Mouse (Mus musculus) layer of hippocampus, adult 2 months (tissue): ENCODE measurements at regions not wholly inside any gene's neighbourhood (a gene's known extent, or its start where the extent isn't known, plus 50 kb on each side); places are given as distances from the start of the nearest gene placed in this dataset.

Source experiments
- DNase-seq, 2 experiments: peaks; one replicate each; pipeline ENCODE4 v3.0.0; 2022; ENCODE audit warnings: low spot score in 2 of 2
- H3K27ac ChIP-seq: fragments of 200-600 bp; 2 replicates; pipeline ENCODE4 v1.8.1; 2022
- H3K4me3 ChIP-seq: fragments of 200-600 bp; 2 replicates; pipeline ENCODE4 v1.8.1; 2022; ENCODE audit warnings: mild to moderate bottlenecking
- CTCF ChIP-seq: fragments of 200-600 bp; conservative IDR thresholded peaks from 2 replicates; pipeline ENCODE4 v1.8.1; 2022; ENCODE audit warnings: antibody characterized with exemption, mild to moderate bottlenecking, moderate library complexity

GRCm38 (mm10) chr13:28508184-28508583 is 250.9 kb downstream of the Gm11361 start:
- Histone ChIP-seq H3K4me3 (no peak overlapping the region), H3K27ac (no peak overlapping the region)
- no peak for TF ChIP-seq CTCF
- no peak for DNase-seq

GRCm38 (mm10) chr13:28507783-28508182 is 250.5 kb downstream of the Gm11361 start:
- no peak overlapping the region for H3K4me3 ChIP-seq
- no peak for DNase-seq
- no peak overlapping the region for H3K27ac ChIP-seq
- no peak for TF ChIP-seq CTCF

DNA sequence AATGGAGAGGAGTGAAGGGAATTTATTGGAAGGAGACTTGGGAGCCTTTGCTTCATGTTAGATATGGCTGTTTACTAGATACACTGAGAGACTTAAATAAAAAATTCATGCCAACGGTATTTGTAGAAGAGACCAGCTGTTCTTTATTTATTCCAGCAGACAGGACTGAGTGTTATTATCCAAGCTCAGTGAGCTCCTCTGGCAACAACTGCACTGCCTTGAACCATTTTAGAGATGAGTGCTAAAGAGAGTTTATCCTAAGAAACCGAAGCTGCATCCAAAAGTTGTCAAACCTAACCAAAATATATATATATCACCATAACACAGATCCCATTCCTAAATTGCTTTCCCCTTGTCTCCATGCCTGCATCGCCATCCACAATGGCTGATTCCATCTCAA is 247.0 kb downstream of the Gm11361 start:
- H3K4me3 ChIP-seq: no peak overlapping the region
- H3K27ac ChIP-seq: no peak overlapping the region
- TF ChIP-seq CTCF: no peak
- DNase-seq: no peak

GRCm38 (mm10) chr13:28502171-28502570 is 244.8 kb downstream of the Gm11361 start:
- no peak for DNase-seq
- no peak for TF ChIP-seq CTCF
- no peak overlapping the region for H3K27ac ChIP-seq
- H3K4me3 ChIP-seq: no peak overlapping the region

GRCm38 (mm10) chr13:28500697-28501096 is 243.4 kb downstream of the Gm11361 start:
- DNase-seq: no peak

DNA sequence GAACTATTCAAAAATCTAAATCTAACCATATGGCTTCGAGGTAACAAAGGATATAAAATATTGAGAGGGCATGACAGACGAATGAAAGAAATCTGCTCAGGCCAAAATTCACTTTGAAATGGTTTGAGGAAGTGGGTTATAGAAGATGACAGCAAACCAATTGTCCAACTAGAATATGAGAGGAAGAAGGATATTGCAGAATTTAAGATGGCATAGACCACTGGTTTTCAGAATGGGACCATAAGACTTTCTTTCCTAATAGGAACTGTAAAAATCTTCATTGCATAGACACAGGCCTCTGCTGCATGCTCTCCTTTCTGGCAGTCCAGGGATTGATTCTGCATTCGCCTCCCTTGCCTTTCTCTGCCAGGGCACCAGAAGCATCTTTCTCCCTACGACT is 240.2 kb downstream of the Gm11361 start:
- no peak for DNase-seq
- Histone ChIP-seq H3K4me3 (no peak overlapping the region), H3K27ac (no peak overlapping the region)
- no peak for TF ChIP-seq CTCF

More at GRCm38 (mm10) chr13:28500697-28501096, 243.4 kb downstream of the Gm11361 start:
- TF ChIP-seq CTCF: no peak
- no peak overlapping the region for H3K27ac ChIP-seq
- no peak overlapping the region for H3K4me3 ChIP-seq

DNA sequence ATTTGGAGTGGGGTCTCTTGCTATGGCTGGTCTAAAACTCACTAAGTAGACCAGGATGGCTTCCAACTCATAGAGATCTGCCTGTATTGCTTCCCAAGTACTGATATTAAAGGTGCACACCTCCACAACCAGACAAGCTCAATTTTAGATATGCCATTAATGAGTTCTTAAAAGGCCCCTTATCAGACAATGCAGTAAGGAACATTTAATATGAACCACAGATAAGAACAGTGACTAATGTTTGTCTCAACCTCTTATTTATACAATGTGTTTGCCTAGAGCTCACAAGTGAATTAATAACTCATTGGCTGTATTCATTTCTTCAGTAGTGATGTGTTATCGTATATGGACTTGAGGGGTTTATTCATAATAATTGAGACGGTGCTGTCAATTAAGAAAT is 234.7 kb downstream of the Gm11361 start:
- no peak for TF ChIP-seq CTCF

DNA sequence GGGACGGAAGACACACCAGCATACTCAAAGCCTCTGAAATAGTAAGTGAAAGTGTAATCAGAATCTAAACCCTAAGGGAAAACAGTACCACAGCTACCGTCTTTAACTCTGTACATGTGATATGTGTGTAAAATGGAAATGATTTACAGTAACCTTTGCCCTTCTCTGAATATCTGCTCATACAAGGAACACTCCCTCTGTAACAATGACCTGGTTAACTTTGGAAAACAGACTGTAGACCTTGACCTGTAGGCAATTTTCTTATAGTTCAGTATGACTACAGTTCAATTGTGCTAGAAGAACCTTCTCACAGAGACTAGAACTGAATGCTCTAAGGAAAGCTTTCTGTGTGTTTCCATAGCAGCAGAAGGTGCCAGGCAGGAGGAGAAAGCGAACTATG is 226.4 kb downstream of the Gm11361 start:
- TF ChIP-seq CTCF: no peak
- Histone ChIP-seq H3K4me3 (no peak overlapping the region), H3K27ac (no peak overlapping the region)
- DNase-seq: no peak

More for the DNA sequence above, 234.7 kb downstream of the Gm11361 start:
- H3K27ac ChIP-seq: no peak overlapping the region
- DNase-seq: no peak
- H3K4me3 ChIP-seq: no peak overlapping the region

DNA sequence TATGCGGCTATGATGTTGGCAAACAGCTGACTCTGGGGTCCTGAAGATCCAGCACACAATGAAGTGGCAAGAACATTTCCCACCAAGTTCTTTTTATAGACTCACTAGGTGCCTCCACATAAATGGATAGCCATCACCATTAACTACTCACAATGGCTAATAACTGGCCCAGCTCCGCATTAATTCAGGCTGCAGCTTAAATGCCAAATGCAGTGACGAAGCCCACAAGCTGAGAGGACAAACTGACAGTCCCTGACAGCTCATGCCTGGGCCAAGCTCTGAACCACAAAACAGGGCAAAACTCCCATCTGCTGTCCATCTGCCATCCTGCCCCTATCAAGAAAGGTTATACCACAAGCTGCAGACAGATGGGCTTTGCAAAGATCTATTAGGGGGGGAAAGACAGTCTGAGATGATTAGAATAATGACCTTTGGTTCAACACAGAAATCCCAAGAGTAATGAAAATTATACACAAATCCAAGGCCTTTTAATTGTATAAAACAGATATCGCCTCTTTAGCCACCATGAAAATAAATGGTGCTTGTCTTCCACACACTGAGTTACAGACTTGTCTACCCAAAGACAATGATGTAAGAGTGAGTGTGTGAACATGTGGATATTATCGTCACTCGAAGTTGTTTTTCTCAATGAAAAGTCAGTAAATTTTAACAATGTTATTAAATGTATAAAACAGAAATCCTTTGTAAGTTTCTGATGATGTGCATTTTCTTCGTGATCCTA is 224.1 kb downstream of the Gm11361 start:
- no peak for TF ChIP-seq CTCF
- Histone ChIP-seq H3K4me3 (no peak overlapping the region), H3K27ac (no peak overlapping the region)
- no peak for DNase-seq

- no peak overlapping the region for H3K27ac ChIP-seq
Measured at GRCm38 (mm10) chr13:28466151-28466550, 208.8 kb downstream of the Gm11361 start.

GRCm38 (mm10) chr13:28465187-28465880 is 208.0 kb downstream of the Gm11361 start:
- no peak for TF ChIP-seq CTCF
- H3K4me3 ChIP-seq: no peak overlapping the region
- H3K27ac ChIP-seq: no peak overlapping the region
- DNase-seq: no peak

More at GRCm38 (mm10) chr13:28466151-28466550, 208.8 kb downstream of the Gm11361 start:
- no peak for DNase-seq
- TF ChIP-seq CTCF: no peak
- no peak overlapping the region for H3K4me3 ChIP-seq

DNA sequence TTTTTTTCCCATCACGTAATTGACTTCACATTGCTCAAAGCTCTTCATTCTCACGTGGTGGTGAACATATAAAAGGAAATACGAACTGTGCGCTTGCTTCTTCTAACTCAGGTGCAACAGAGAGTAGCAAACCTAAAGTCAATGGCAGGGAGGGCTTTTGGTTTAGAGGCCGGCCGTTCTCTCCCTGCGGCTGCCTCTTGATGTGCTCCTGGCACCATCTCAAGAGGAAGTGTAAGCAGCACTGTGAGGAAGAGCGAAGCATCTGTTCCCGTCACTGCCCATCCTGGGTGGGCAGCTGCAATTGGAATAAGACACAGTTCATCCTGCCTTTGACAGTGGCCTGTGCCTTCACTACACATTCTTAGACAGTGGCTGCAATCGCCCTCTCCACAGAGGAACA is 204.0 kb downstream of the Gm11361 start:
- DNase-seq: no peak
- Histone ChIP-seq H3K27ac (no peak overlapping the region), H3K4me3 (no peak overlapping the region)
- no peak for TF ChIP-seq CTCF

- H3K4me3 ChIP-seq: no peak overlapping the region
- no peak for DNase-seq
- no peak for TF ChIP-seq CTCF
- no peak overlapping the region for H3K27ac ChIP-seq
Measured at GRCm38 (mm10) chr13:28457403-28457802, 200.1 kb downstream of the Gm11361 start.

GRCm38 (mm10) chr13:28455878-28456277 is 198.6 kb downstream of the Gm11361 start:
- Histone ChIP-seq H3K4me3 (no peak overlapping the region), H3K27ac (no peak overlapping the region)
- no peak for DNase-seq
- TF ChIP-seq CTCF: no peak
